Mouse (Mus musculus): Measurements from ENCODE around the gene Gm9. TPM values are rescaled to one million over a fixed set of nuclear protein-coding genes. Genes with fewer than 3 reads are reported as not detected.
"Not testable (repeated sequence)": the region's sequence is repeated elsewhere in the genome, so short reads cannot be mapped to it uniquely, and the experiment has no call there.

Gene Gm9
- total and polyA plus RNA-seq, 2 experiments = not detected

GRCm38 (mm10) chrX:37191105-37191743 lies 19.6 kb downstream of the Gm9 start, which contains the start of the genes Ndufa1 and Rnf113a1:
TSS of gene Ndufa1 (minus strand) at chrX:37191163.
TSS of gene Rnf113a1 (plus strand) at chrX:37191245.
- under 1% methylated on average over 63 of the region's 63 CpGs for WGBS
- no peaks in the 10 kb centered on the region; the same call in 1 of the 2 replicates for H3K36me3 ChIP-seq (ENCODE audit: control insufficient read depth, insufficient read depth, low read length)
- peak within 1 kb of the TSS; percentile 46 for H3K27ac ChIP-seq (replicated peaks; ENCODE audit: insufficient read depth, low read depth, low read length)
- peak within 1 kb of the TSS; percentile 79 for H3K9ac ChIP-seq (ENCODE audit: low read depth, low read length)
- TF ChIP-seq CTCF (IDR thresholded peaks at IDR 0.05; ENCODE audit: low read depth, low read length) = no peak
- no peak for TF ChIP-seq POLR2A (IDR thresholded peaks at IDR 0.05; ENCODE audit: extremely low read depth, insufficient read depth, low read length)
- H3K4me1 ChIP-seq (ENCODE audit: control insufficient read depth, insufficient read depth, low read length) = peaks cover 5% of the 10 kb centered on the region
- peak within 1 kb of the TSS; percentile 99 for H3K4me3 ChIP-seq (ENCODE audit: insufficient read depth, low read depth, low read length)
- no peaks in the 10 kb centered on the region for H3K27me3 ChIP-seq (ENCODE audit: control insufficient read depth, insufficient read depth, low read length)
- DNase-seq (ENCODE audit: extremely low read depth, low read depth, low spot score) = peak; percentile 72
- H3K79me2 ChIP-seq (ENCODE audit: control insufficient read depth, insufficient read depth, low read length) = no peaks in the 10 kb centered on the region; the same call in 1 of the 2 replicates

- 1% methylated on average over 10 of the region's 20 CpGs for WGBS
- DNase-seq (ENCODE audit: extremely low read depth, low read depth, low spot score) = no peak
- H3K27ac ChIP-seq (replicated peaks; ENCODE audit: insufficient read depth, low read depth, low read length) = peak overlapping the region; percentile 46; the same call in 1 of the 2 replicates
These were observed 20.1 kb downstream of the Gm9 start for GRCm38 (mm10) chrX:37190755-37191104.

GRCm38 (mm10) chrX:37184401-37184800 lies 26.4 kb downstream of the Gm9 start:
- not testable (repeated sequence) for H3K27ac ChIP-seq (replicated peaks; ENCODE audit: insufficient read depth, low read depth, low read length); H3K79me2 ChIP-seq (ENCODE audit: control insufficient read depth, insufficient read depth, low read length); H3K27me3 ChIP-seq (ENCODE audit: control insufficient read depth, insufficient read depth, low read length); H3K36me3 ChIP-seq (ENCODE audit: control insufficient read depth, insufficient read depth, low read length); H3K4me1 ChIP-seq (ENCODE audit: control insufficient read depth, insufficient read depth, low read length); H3K4me3 ChIP-seq (ENCODE audit: insufficient read depth, low read depth, low read length); H3K9ac ChIP-seq (ENCODE audit: low read depth, low read length); DNase-seq (ENCODE audit: extremely low read depth, low read depth, low spot score)
- WGBS = 51% methylated on average over 8 of the region's 8 CpGs

More at GRCm38 (mm10) chrX:37190755-37191104, 20.1 kb downstream of the Gm9 start:
- Histone ChIP-seq H3K27me3 (ENCODE audit: control insufficient read depth, insufficient read depth, low read length) (no peaks in the 10 kb centered on the region), H3K79me2 (ENCODE audit: control insufficient read depth, insufficient read depth, low read length) (no peaks in the 10 kb centered on the region; the same call in 1 of the 2 replicates), H3K9ac (ENCODE audit: low read depth, low read length) (peak overlapping the region; percentile 79), H3K4me3 (ENCODE audit: insufficient read depth, low read depth, low read length) (peak overlapping the region; percentile 99), H3K36me3 (ENCODE audit: control insufficient read depth, insufficient read depth, low read length) (no peaks in the 10 kb centered on the region; the same call in 1 of the 2 replicates), H3K4me1 (ENCODE audit: control insufficient read depth, insufficient read depth, low read length) (peaks cover 5% of the 10 kb centered on the region)
- no peak for TF ChIP-seq POLR2A (IDR thresholded peaks at IDR 0.05; ENCODE audit: extremely low read depth, insufficient read depth, low read length)

GRCm38 (mm10) chrX:37168742-37169141 lies 42.1 kb downstream of the Gm9 start, which contains the start of gene Akap14:
TSS of gene Akap14 (minus strand) at chrX:37168842.
- H3K4me3 ChIP-seq (ENCODE audit: insufficient read depth, low read depth, low read length) = no peak within 1 kb of the TSS
- H3K27ac ChIP-seq (replicated peaks; ENCODE audit: insufficient read depth, low read depth, low read length) = no peak within 1 kb of the TSS
- no peaks in the 10 kb centered on the region for H3K36me3 ChIP-seq (ENCODE audit: control insufficient read depth, insufficient read depth, low read length)
- no peaks in the 10 kb centered on the region for H3K27me3 ChIP-seq (ENCODE audit: control insufficient read depth, insufficient read depth, low read length)
- H3K9ac ChIP-seq (ENCODE audit: low read depth, low read length) = no peak within 1 kb of the TSS
- no peaks in the 10 kb centered on the region for H3K4me1 ChIP-seq (ENCODE audit: control insufficient read depth, insufficient read depth, low read length)
- 52% methylated on average over 5 of the region's 5 CpGs for WGBS
- H3K79me2 ChIP-seq (ENCODE audit: control insufficient read depth, insufficient read depth, low read length) = no peaks in the 10 kb centered on the region
- TF ChIP-seq POLR2A (IDR thresholded peaks at IDR 0.05; ENCODE audit: extremely low read depth, insufficient read depth, low read length) (no peak), CTCF (IDR thresholded peaks at IDR 0.05; ENCODE audit: low read depth, low read length) (no peak)
- no peak for DNase-seq (ENCODE audit: extremely low read depth, low read depth, low spot score)

GRCm38 (mm10) chrX:37167085-37167484 lies 43.8 kb downstream of the Gm9 start:
- TF ChIP-seq CTCF (IDR thresholded peaks at IDR 0.05; ENCODE audit: low read depth, low read length) (peak; percentile 45), POLR2A (IDR thresholded peaks at IDR 0.05; ENCODE audit: extremely low read depth, insufficient read depth, low read length) (no peak)
- no peak overlapping the region for H3K27ac ChIP-seq (replicated peaks; ENCODE audit: insufficient read depth, low read depth, low read length)
- DNase-seq (ENCODE audit: extremely low read depth, low read depth, low spot score) = peak; percentile 49
- WGBS = 9% methylated on average over 3 of the region's 3 CpGs
- no peaks in the 10 kb centered on the region for H3K4me1 ChIP-seq (ENCODE audit: control insufficient read depth, insufficient read depth, low read length)
- H3K9ac ChIP-seq (ENCODE audit: low read depth, low read length) = no peak overlapping the region
- H3K36me3 ChIP-seq (ENCODE audit: control insufficient read depth, insufficient read depth, low read length) = no peaks in the 10 kb centered on the region
- no peaks in the 10 kb centered on the region for H3K27me3 ChIP-seq (ENCODE audit: control insufficient read depth, insufficient read depth, low read length)
- H3K79me2 ChIP-seq (ENCODE audit: control insufficient read depth, insufficient read depth, low read length) = no peaks in the 10 kb centered on the region
- H3K4me3 ChIP-seq (ENCODE audit: insufficient read depth, low read depth, low read length) = no peak overlapping the region

GRCm38 (mm10) chrX:37163115-37163514 lies 47.7 kb downstream of the Gm9 start:
- H3K79me2 ChIP-seq (ENCODE audit: control insufficient read depth, insufficient read depth, low read length) = no peaks in the 10 kb centered on the region
- WGBS = 87% methylated on average over 18 of the region's 18 CpGs
- no peak overlapping the region for H3K9ac ChIP-seq (ENCODE audit: low read depth, low read length)
- no peaks in the 10 kb centered on the region for H3K36me3 ChIP-seq (ENCODE audit: control insufficient read depth, insufficient read depth, low read length)
- no peaks in the 10 kb centered on the region for H3K4me1 ChIP-seq (ENCODE audit: control insufficient read depth, insufficient read depth, low read length)
- H3K27me3 ChIP-seq (ENCODE audit: control insufficient read depth, insufficient read depth, low read length) = no peaks in the 10 kb centered on the region
- no peak overlapping the region for H3K27ac ChIP-seq (replicated peaks; ENCODE audit: insufficient read depth, low read depth, low read length)
- no peak for DNase-seq (ENCODE audit: extremely low read depth, low read depth, low spot score)
- H3K4me3 ChIP-seq (ENCODE audit: insufficient read depth, low read depth, low read length) = no peak overlapping the region
- no peak for TF ChIP-seq CTCF (IDR thresholded peaks at IDR 0.05; ENCODE audit: low read depth, low read length)
- TF ChIP-seq POLR2A (IDR thresholded peaks at IDR 0.05; ENCODE audit: extremely low read depth, insufficient read depth, low read length) = no peak
